Mouse (Mus musculus) liver, postnatal 0 days (tissue): ENCODE results near the gene Defb19.

Experiments used
- CTCF ChIP-seq: sonication (generic); IDR thresholded peaks from 2 replicates; pipeline ENCODE4 v1.5.1; 2016; ENCODE audit warnings: antibody characterized with exemption, low read depth
- EP300 ChIP-seq: IDR thresholded peaks from 2 replicates; pipeline ENCODE4 v1.6.1; 2016; ENCODE audit warnings: antibody characterized with exemption, low read depth, mild to moderate bottlenecking

DNA sequence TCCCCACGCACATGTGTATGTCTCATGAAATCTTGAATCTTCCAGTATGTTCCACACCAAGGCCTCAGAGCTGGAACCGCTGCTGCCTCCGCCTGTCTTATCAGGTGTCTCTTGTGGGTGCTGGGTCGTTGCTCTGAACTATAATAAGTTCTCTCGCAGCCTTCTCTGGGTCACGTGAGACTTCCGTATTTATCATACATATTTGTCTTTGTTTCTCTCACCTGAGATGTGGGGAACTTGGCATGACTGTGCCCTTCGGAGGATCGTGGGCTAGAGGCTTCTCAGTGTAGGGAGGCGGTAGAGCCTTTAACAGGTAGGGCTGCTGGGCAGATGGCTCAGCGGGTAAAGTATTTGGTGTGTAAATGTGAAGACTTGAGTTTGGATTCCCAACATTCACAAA lies 500 bp upstream of the Defb19 start:
- no peak for TF ChIP-seq CTCF
- TF ChIP-seq EP300, result no peak
